Mouse (Mus musculus) kidney, postnatal 25 days (tissue): Measurements from ENCODE around the gene Gm11627.
A peak's percentile ranks its signal among the peaks of the same experiment; 100 is the strongest.

Experiments
- DNase-seq, 2 experiments: peaks; one replicate each; pipeline ENCODE4 v3.0.0; 2021; ENCODE audit warnings: mixed read lengths in 2 of 2

The Gm11627 gene

GRCm38 (mm10) chr11:102602816-102603495, 23.7 kb upstream of the Gm11627 start:
- no peak for DNase-seq

- DNase-seq: no peak
Observed at GRCm38 (mm10) chr11:102599912-102600311, 20.7 kb upstream of the Gm11627 start.

GRCm38 (mm10) chr11:102595341-102595820, 16.1 kb upstream of the Gm11627 start:
- no peak for DNase-seq

GRCm38 (mm10) chr11:102587554-102587953, 8.3 kb upstream of the Gm11627 start:
- DNase-seq: no peak

GRCm38 (mm10) chr11:102586445-102587130, 7.3 kb upstream of the Gm11627 start:
- DNase-seq: no peak

- DNase-seq: no peak
Observed at GRCm38 (mm10) chr11:102582736-102583135, 3.5 kb upstream of the Gm11627 start.

- peak; percentile 49 to 68 for DNase-seq
Observed at GRCm38 (mm10) chr11:102582016-102582610, 2.9 kb upstream of the Gm11627 start.

GRCm38 (mm10) chr11:102581281-102582015, 2.2 kb upstream of the Gm11627 start:
- DNase-seq: no peak

GRCm38 (mm10) chr11:102580034-102580330, 721 bp upstream of the Gm11627 start:
- no peak for DNase-seq

GRCm38 (mm10) chr11:102578341-102579118, 731 bp downstream of the Gm11627 start:
- DNase-seq: peak; percentile 82 to 87

GRCm38 (mm10) chr11:102576050-102576754, 3.1 kb downstream of the Gm11627 start:
- DNase-seq: no peak

GRCm38 (mm10) chr11:102575034-102575433, 4.2 kb downstream of the Gm11627 start:
- no peak for DNase-seq

- peak; percentile 86 to 94 for DNase-seq
Observed at GRCm38 (mm10) chr11:102572866-102573663, 6.2 kb downstream of the Gm11627 start.

GRCm38 (mm10) chr11:102568756-102569377, 10.4 kb downstream of the Gm11627 start:
- no peak for DNase-seq

GRCm38 (mm10) chr11:102568191-102568590, 11.1 kb downstream of the Gm11627 start:
- DNase-seq: peak in 1 of 2 experiments; percentile 40

- DNase-seq: peak in 1 of 2 experiments; percentile 26
Observed at GRCm38 (mm10) chr11:102567723-102568122, 11.5 kb downstream of the Gm11627 start.

- DNase-seq: no peak
Observed at GRCm38 (mm10) chr11:102567157-102567556, 12.1 kb downstream of the Gm11627 start.

GRCm38 (mm10) chr11:102566290-102566689, 13.0 kb downstream of the Gm11627 start:
- no peak for DNase-seq

- no peak for DNase-seq
Observed at GRCm38 (mm10) chr11:102565741-102566140, 13.5 kb downstream of the Gm11627 start.

GRCm38 (mm10) chr11:102564952-102565671, 14.1 kb downstream of the Gm11627 start:
- DNase-seq: peak in 1 of 2 experiments; percentile 3
